Mouse (Mus musculus) bone marrow macrophage, adult 2 months (primary cell): ENCODE results near the gene Gtf3c1.

ENCODE experiments used
- CTCF ChIP-seq: IDR thresholded peaks from 2 replicates; pipeline ENCODE4 v1.5.1; 2012; ENCODE audit warnings: low read depth, mild to moderate bottlenecking, low read length, moderate library complexity
- POLR2A ChIP-seq: IDR thresholded peaks from 2 replicates; pipeline ENCODE4 v1.6.1; 2012; ENCODE audit warnings: mild to moderate bottlenecking, low read depth, low read length, borderline replicate concordance

- TF ChIP-seq POLR2A: no peak
- no peak for TF ChIP-seq CTCF
Measured at GRCm38 (mm10) chr7:125690516-125690915, 17.1 kb downstream of the Gtf3c1 start.
